Mouse (Mus musculus) CH12.LX (cell line): ENCODE results near the gene Pafah2. TPM values are rescaled to one million over a fixed set of nuclear protein-coding genes. Genes with fewer than 3 reads are reported as not detected.

Experiments
- DNase-seq: peaks from one replicate; pipeline ENCODE4 v3.0.0-alpha.2; 2013; ENCODE audit errors: extremely low read depth
- H3K27ac ChIP-seq: 2 replicates; pipeline ENCODE4 v1.5.1; 2012; ENCODE audit warnings: low read depth, mild to moderate bottlenecking, control low read depth, moderate library complexity; ENCODE audit not compliant: insufficient read depth
- H3K27me3 ChIP-seq: replicated peaks from 2 replicates; pipeline ENCODE3; 2012; ENCODE audit warnings: inconsistent platforms
- H3K36me3 ChIP-seq, 2 experiments: replicated peaks in 1 of 2; 2 replicates each; pipeline versions ENCODE3 to v1.6.1; 2012; ENCODE audit warnings: inconsistent platforms in 1 of 2, low read length in 1 of 2, mild to moderate bottlenecking in 1 of 2, mixed read lengths in 1 of 2, moderate library complexity in 1 of 2; ENCODE audit not compliant: control insufficient read depth in 1 of 2, insufficient read depth in 1 of 2
- H3K4me1 ChIP-seq, 2 experiments: 2 replicates each; pipeline ENCODE4 v1.6.1; 2012; ENCODE audit warnings: inconsistent platforms in 1 of 2, moderate library complexity in 1 of 2; ENCODE audit not compliant: insufficient read depth in 2 of 2, control insufficient read depth in 1 of 2
- H3K4me2 ChIP-seq: 2 replicates; pipeline ENCODE4 v1.6.1; 2012; ENCODE audit warnings: low read depth, mild to moderate bottlenecking, control low read depth; ENCODE audit not compliant: poor library complexity, insufficient read depth, severe bottlenecking
- H3K4me3 ChIP-seq, 3 experiments: fragments of 150-350 bp in 1 of 3; sonication (generic) in 1 of 3; replicated peaks in 1 of 3; 2 replicates each; pipeline versions ENCODE3 to v1.5.1; 2011 to 2012; ENCODE audit warnings: low read depth in 2 of 3, low read length in 2 of 3, mild to moderate bottlenecking in 2 of 3, moderate library complexity in 2 of 3, control low read depth in 1 of 3, improper control_type of control experiment in 1 of 3, inconsistent platforms in 1 of 3, mixed read lengths in 1 of 3; ENCODE audit not compliant: poor library complexity in 1 of 3
- H3K79me2 ChIP-seq: replicated peaks from 2 replicates; pipeline ENCODE4 v1.6.1; 2012; ENCODE audit warnings: mild to moderate bottlenecking, moderate library complexity; ENCODE audit not compliant: control insufficient read depth, poor library complexity, insufficient read depth, severe bottlenecking; ENCODE audit errors: extremely low read depth
- H3K9ac ChIP-seq: 2 replicates; pipeline ENCODE4 v1.6.1; 2012; ENCODE audit warnings: low read depth, mild to moderate bottlenecking, control low read depth, moderate library complexity; ENCODE audit not compliant: insufficient read depth
- H3K9me3 ChIP-seq: replicated peaks from 2 replicates; pipeline ENCODE3; 2012; ENCODE audit warnings: low read length, inconsistent platforms, mixed read lengths
- CHD1 ChIP-seq: IDR thresholded peaks from 2 replicates; pipeline ENCODE4 v1.6.1; 2012; ENCODE audit warnings: low read depth, low read length, improper control_type of control experiment, inconsistent platforms
- CTCF ChIP-seq, 2 experiments: IDR thresholded peaks in 1 of 2; conservative IDR thresholded peaks in 1 of 2; 2 replicates each; pipeline ENCODE4 v1.5.1; 2011 to 2012; ENCODE audit warnings: low read depth in 2 of 2, low read length in 2 of 2, improper control_type of control experiment in 1 of 2, inconsistent platforms in 1 of 2, mild to moderate bottlenecking in 1 of 2, moderate library complexity in 1 of 2
- GABPA ChIP-seq: IDR thresholded peaks from 2 replicates; pipeline ENCODE4 v1.6.1; 2012; ENCODE audit warnings: low read depth, low read length, improper control_type of control experiment, inconsistent platforms; ENCODE audit not compliant: insufficient replicate concordance
- HCFC1 ChIP-seq: IDR thresholded peaks from 2 replicates; pipeline ENCODE4 v1.6.1; 2012; ENCODE audit warnings: low read depth, mild to moderate bottlenecking, inconsistent platforms, low read length, improper control_type of control experiment
- JUN ChIP-seq: IDR thresholded peaks from 2 replicates; pipeline ENCODE4 v1.6.1; 2011; ENCODE audit warnings: low read depth, mild to moderate bottlenecking, low read length, improper control_type of control experiment, moderate library complexity; ENCODE audit not compliant: insufficient read depth
- JUND ChIP-seq: conservative IDR thresholded peaks from 2 replicates; pipeline ENCODE4 v1.6.1; 2011; ENCODE audit warnings: low read depth, low read length, improper control_type of control experiment
- KAT2A ChIP-seq: IDR thresholded peaks from 2 replicates; pipeline ENCODE4 v1.6.1; 2012; ENCODE audit warnings: low read length, improper control_type of control experiment, inconsistent platforms; ENCODE audit not compliant: insufficient replicate concordance
- MAX ChIP-seq: IDR thresholded peaks from 2 replicates; pipeline ENCODE4 v1.6.1; 2011; ENCODE audit warnings: low read length, improper control_type of control experiment
- MEF2A ChIP-seq: IDR thresholded peaks from 2 replicates; pipeline ENCODE4 v1.6.1; 2014; ENCODE audit warnings: low read depth, mild to moderate bottlenecking, inconsistent platforms, low read length, improper control_type of control experiment, borderline replicate concordance
- NRF1 ChIP-seq: IDR thresholded peaks from 2 replicates; pipeline ENCODE4 v1.6.1; 2014; ENCODE audit warnings: low read depth, mild to moderate bottlenecking, inconsistent platforms, low read length, improper control_type of control experiment, moderate library complexity
- PAX5 ChIP-seq: IDR thresholded peaks from 2 replicates; pipeline ENCODE4 v1.6.1; 2012; ENCODE audit warnings: low read length, inconsistent platforms, mixed read lengths
- POLR2A ChIP-seq: IDR thresholded peaks from 2 replicates; pipeline ENCODE4 v1.6.1; 2011; ENCODE audit warnings: low read depth, mild to moderate bottlenecking, improper control_type of control experiment, low read length
- SMC3 ChIP-seq: IDR thresholded peaks from 2 replicates; pipeline ENCODE4 v1.6.1; 2011; ENCODE audit warnings: low read depth, low read length, improper control_type of control experiment
- TBP ChIP-seq: conservative IDR thresholded peaks from 2 replicates; pipeline ENCODE4 v1.6.1; 2011; ENCODE audit warnings: low read depth, low read length, improper control_type of control experiment
- TCF12 ChIP-seq: IDR thresholded peaks from 2 replicates; pipeline ENCODE4 v1.6.1; 2014; ENCODE audit warnings: low read depth, mild to moderate bottlenecking, inconsistent platforms, low read length, improper control_type of control experiment
- USF2 ChIP-seq: conservative IDR thresholded peaks from 2 replicates; pipeline ENCODE4 v1.6.1; 2011; ENCODE audit warnings: low read depth, low read length, improper control_type of control experiment
- ZC3H11A ChIP-seq: IDR thresholded peaks from 2 replicates; pipeline ENCODE4 v1.6.1; 2012; ENCODE audit warnings: low read depth, mild to moderate bottlenecking, inconsistent platforms, low read length, improper control_type of control experiment
- ZKSCAN1 ChIP-seq: IDR thresholded peaks from 2 replicates; pipeline ENCODE4 v1.6.1; 2012; ENCODE audit warnings: low read depth, inconsistent platforms, low read length, improper control_type of control experiment, borderline replicate concordance
- ZNF384 ChIP-seq: IDR thresholded peaks from 2 replicates; pipeline ENCODE4 v1.6.1; 2012; ENCODE audit warnings: low read depth, low read length, improper control_type of control experiment, inconsistent platforms
- dilution Hi-C: fragments of 300-500 bp; cut with MboI; formaldehyde crosslinking; loops from 2 replicates; pipeline ENCODE4 v1.14.3; 2020; ENCODE audit warnings: low sequenced_read_pairs; ENCODE audit not compliant: extremely low pct_unique_long_range_greater_than_20kb, extremely low pct_ligation_motif_present
- in situ Hi-C: fragments of 300-500 bp; cut with MboI; formaldehyde crosslinking; loops from 3 replicates; pipeline ENCODE4 v1.14.3; 2019; ENCODE audit warnings: low sequenced_read_pairs, low pct_ligation_motif_present, low pct_unique_long_range_greater_than_20kb, mixed read lengths
- polyA plus RNA-seq: library from polyadenylated mRNA; unstranded; fragments of >175 nt; gene quantifications from 2 replicates; pipeline ENCODE4 v1.2.1, GENCODE M21; 2012; ENCODE audit warnings: low read depth; ENCODE audit not compliant: insufficient read length
- total RNA-seq, 2 experiments: library from RNA; depleted of rRNA; stranded (reverse); fragments of 300-350 nt in 1 of 2; fragments of >200 nt in 1 of 2; gene quantifications; 2 replicates each; pipeline ENCODE4 v1.2.3; 2012 to 2014

Pafah2 gene
- total and polyA plus RNA-seq, 3 experiments = 8.9 to 10.7 (median 10.4) TPM

GRCm38 (mm10) chr4:134402571-134403262, 6.6 kb downstream of the Pafah2 start:
- Histone ChIP-seq H3K4me1 (peaks cover 0 to 13% of the 10 kb centered on the region in 2 experiments; a peak in 2 of 4 replicates), H3K9me3 (no peaks in the 10 kb centered on the region), H3K9ac (no peak overlapping the region), H3K4me2 (no peak overlapping the region), H3K79me2 (no peaks in the 10 kb centered on the region), H3K27me3 (no peaks in the 10 kb centered on the region), H3K36me3 (peaks cover 0 to 40% of the 10 kb centered on the region in 2 experiments), H3K4me3 (no peak overlapping the region), H3K27ac (no peak overlapping the region)
- in situ Hi-C loops = no loop called here
- no peak for DNase-seq
- no peak for TF ChIP-seq POLR2A
- no peak for TF ChIP-seq PAX5
- no peak for TF ChIP-seq TBP
- no peak for TF ChIP-seq ZC3H11A
- no peak for TF ChIP-seq JUN
- no peak for TF ChIP-seq TCF12
- no peak for TF ChIP-seq ZNF384
- dilution Hi-C loops = no loop called here

GRCm38 (mm10) chr4:134403721-134404120, 7.6 kb downstream of the Pafah2 start:
- Histone ChIP-seq H3K79me2 (no peaks in the 10 kb centered on the region), H3K36me3 (peaks cover 0 to 42% of the 10 kb centered on the region in 2 experiments), H3K9ac (no peak overlapping the region), H3K4me1 (peaks cover 0 to 13% of the 10 kb centered on the region in 2 experiments; a peak in 2 of 4 replicates), H3K4me3 (no peak overlapping the region), H3K27me3 (no peaks in the 10 kb centered on the region), H3K27ac (no peak overlapping the region), H3K4me2 (no peak overlapping the region)
- in situ Hi-C loops = no loop called here
- no peak for DNase-seq
- dilution Hi-C loops = no loop called here
- TF ChIP-seq CTCF (conservative IDR thresholded peaks at IDR 0.05 in 1 of 2, IDR thresholded peaks at IDR 0.05 in 1 of 2; ENCODE audit: low read depth in 2 of 2, low read length in 2 of 2) (no peak), NRF1 (no peak), POLR2A (no peak), ZKSCAN1 (no peak), HCFC1 (no peak), USF2 (no peak), ZNF384 (no peak), CHD1 (no peak), MAX (no peak), KAT2A (no peak), MEF2A (no peak), JUND (no peak), TBP (no peak), SMC3 (no peak), GABPA (no peak)
- TF ChIP-seq, all 38 proteins: peak for 0
- H3K9me3 ChIP-seq = no peaks in the 10 kb centered on the region
